Mouse (Mus musculus) A20 (cell line): ENCODE measurements around the gene Rarres2.
A peak's percentile ranks its signal among the peaks of the same experiment; 100 is the strongest.
"Not testable (repeated sequence)": the region's sequence is repeated elsewhere in the genome, so short reads cannot be mapped to it uniquely, and the experiment has no call there.

Source experiments
- DNase-seq: peaks from one replicate; pipeline ENCODE4 v3.0.0-alpha.2; 2011; ENCODE audit warnings: low read depth, low spot score

Rarres2 gene

DNA sequence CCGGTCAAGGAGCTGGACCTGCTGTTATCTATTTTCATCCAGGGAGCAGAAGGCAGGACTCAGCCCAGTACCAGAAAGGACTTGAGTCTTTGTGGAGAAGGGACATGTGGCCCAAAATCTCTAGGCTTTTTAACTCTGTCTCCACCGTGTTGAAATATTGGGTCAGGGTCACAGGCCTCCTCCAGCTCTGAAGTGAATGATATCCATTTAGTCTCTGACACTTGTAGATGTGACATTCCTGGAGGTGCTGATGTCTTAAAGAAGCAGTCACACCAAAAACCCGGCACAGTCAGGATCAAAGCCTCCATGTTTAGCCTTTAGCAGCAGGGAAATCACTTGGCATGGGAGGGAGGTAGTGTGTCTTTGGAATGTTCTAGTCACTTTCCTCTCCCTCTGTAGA, 31.9 kb downstream of the Rarres2 start:
- DNase-seq = no peak

DNA sequence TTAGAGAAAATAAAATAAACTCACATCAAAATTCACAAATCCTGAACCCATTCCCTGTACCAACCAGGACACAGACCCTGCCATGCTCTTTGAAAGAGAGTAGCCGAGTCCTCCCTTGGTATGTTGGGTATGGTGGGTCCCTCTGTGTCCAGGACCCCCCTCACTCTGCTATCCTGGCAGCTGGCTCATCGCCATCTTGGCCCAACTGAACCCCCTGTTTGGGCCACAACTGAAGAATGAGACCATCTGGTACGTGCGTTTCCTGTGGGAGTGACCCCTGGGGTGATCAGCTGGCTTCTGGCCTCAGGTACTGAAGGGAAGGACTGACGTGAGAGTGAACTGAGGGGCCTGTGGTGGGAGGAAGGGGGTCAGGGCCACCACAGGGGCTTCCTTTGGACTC, 32.7 kb downstream of the Rarres2 start:
- no peak for DNase-seq

DNA sequence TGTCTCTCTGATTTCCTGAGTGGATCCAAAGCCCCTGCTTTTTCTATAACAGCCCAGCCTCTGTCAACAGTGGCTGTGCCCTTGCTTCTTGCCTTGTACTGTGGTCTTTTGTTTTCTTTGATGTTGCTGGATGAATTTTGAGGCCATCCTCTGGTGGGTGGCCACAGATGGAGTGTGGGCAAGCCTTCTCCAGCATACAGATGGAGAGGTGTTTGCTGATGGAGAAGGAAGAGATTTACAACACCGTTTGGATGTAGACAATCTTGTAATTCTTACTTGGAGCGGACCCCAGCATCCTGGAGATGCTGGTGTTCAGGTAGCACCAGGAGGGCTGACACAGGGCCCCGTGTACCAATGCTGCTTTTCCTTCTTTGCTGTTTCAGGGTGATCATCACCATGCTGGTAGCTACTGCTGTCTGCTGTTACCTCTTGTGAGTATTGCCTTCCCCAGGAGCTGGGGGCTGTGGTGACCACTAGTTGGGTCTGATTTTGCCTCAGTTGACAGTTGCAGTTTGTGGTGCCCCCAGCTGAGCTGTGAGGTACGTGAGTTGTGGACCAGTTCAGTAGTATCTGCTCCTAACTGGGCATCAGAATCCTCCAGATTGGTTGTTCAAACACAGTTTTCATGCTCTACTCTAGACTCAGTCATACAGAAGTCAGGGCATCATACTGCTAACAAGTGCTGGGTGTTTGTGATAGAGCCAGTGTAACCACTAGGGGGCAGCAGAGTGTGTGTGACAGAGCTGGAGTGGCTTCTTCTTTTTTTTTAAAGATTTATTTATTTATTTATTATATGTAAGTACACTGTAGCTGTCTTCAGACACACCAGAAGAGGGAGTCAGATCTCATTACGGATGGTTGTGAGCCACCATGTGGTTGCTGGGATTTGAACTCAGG, 33.5 kb downstream of the Rarres2 start:
- DNase-seq = peak; percentile 79

DNA sequence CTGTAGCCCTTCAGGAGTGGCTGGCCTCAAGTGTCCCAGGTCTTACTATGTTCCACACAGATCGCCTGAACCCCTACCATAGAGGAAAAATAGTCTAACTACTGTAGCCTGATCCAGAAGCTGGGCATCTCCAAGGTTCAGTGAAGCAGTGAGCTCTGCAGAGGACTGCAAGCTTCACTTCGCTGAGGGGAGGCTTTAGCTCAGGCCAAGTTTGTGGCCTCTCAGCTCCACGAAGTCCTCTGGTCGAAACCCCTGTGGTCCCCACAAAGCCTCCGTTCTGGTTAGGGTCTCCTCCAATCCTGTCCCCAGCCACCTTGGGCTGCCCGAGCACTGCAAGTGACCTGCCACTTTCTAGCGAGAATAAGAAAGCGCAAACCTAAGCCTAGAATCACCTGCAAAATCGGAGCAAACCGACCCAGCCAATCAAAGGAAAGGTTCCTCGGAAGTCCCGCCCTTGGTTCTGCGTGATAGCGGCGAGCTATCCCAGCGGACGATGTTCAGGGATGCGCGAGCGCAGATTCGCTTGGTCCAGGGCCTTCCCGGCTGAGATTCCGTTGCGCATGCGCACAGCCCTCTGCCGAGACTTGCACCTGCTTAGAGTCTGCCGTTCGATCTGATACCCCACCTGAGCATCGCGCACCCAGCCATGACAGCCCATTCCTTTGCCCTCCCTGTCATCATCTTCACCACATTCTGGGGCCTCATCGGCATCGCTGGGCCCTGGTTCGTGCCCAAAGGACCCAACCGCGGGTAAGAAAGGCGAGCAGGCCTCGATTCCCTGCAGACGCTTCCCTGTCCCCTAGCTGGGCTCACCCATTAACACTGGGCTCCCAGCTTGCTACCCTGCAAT, 35.3 kb downstream of the Rarres2 start, which contains the start of gene Atp6v0e2:
TSS of gene Atp6v0e2 (plus strand) at position 511 of the 850 bp plus-strand sequence.
- peak; percentile 83 for DNase-seq

DNA sequence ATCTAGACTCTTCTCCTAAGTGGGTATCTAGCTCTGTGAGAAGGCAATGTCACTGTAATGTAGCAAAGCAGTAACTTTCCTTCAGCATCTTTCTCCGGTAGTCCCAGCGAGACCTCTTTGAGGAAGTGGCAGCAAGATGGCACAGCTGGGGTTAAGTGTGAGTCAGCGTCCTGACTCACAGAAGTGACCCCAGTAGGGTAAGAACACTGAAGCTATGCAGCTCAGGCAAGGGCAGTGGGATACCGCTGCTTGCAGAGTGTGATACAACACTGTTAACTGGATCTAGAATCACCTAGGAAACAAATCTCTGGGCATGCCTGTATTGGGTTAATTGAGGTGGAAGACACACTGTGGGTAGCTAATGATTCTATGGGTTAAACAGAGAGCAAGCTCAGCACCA, 36.5 kb downstream of the Rarres2 start:
- DNase-seq = no peak

DNA sequence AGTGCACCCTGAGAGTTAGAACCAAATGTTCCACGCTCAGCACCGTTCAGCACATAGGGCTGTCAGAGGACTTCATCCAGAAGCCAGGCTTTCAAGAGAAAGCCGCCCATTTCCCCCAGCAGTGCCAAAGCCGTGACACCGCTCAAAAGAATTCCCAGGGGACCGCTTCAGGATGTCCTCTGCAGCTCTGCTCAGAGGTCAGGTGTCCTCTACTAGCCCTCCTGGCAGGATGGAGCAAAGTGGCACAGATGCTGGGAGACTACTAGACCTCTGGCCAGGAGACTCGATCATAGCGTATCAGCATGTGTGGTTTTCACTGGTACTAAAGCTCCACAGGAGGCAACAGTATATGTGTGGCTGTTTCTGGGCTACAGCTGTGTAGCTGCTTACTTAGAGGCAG, 37.7 kb downstream of the Rarres2 start:
- no peak for DNase-seq

DNA sequence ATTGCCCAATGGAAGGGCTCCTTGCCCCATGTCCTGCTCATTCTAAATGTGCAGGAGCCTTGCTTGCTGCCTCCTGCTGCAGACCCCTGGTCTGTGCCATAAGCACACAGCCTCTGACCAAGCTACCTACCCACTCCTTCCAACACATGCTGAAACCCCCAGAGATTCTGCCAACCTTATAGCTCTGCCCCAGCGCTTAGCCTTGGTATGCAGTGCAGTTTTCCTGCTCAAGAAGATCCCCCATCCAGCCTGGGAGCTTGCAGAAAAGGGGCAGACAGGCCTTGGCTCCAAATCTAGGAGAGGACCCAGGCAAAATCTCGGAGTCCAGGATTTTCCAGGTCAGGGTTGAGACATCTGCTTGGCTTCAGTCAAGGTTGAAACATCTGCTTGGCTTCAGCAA, 39.1 kb downstream of the Rarres2 start:
- no peak for DNase-seq

DNA sequence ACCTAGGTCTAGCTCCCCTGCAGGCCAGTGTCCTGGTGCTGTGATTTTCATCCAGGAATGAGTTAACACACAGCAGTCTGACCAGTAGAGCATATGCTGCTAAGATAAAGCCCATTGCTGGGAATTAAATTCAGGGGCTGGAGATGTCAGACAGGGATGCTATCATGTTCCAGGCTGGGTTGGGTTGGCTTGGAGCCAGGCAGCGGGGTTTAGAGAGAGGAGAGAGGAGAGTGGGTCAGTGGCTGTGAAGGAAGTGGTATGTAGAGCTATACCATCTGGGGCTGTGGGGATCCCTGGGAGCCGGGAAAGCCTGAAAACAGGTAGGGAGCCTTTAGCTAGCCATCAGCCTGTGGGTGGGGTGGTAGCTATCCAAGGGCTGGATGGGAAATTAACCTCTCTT, 41.7 kb downstream of the Rarres2 start:
- no peak for DNase-seq

DNA sequence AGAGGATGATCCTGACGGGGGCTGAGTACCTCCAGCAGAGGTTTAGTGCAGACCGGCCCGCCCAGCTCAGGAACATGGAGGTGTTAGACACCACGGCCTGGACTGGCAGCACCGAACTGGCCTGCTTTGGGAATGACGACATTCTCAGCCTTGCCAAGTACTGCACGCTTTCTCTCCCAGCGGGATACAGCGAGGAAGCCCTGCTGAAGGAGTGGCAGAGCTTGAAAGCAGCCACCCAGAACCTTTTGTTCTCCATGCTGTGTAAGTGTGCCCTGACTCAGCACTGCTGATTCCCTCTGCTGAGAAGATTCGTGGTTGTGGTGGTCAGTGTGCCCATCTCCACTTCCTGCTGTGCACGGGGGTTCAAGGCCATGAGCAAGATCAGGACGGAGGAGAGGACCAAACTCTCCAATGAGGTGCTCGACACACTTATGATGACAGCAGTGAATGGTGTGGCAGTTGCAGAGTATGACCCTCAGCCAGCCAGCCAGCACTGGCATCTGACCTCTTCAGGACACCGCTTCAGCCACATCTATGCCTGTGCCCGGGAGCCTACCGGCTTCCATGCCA, 42.6 kb downstream of the Rarres2 start:
- no peak for DNase-seq

DNA sequence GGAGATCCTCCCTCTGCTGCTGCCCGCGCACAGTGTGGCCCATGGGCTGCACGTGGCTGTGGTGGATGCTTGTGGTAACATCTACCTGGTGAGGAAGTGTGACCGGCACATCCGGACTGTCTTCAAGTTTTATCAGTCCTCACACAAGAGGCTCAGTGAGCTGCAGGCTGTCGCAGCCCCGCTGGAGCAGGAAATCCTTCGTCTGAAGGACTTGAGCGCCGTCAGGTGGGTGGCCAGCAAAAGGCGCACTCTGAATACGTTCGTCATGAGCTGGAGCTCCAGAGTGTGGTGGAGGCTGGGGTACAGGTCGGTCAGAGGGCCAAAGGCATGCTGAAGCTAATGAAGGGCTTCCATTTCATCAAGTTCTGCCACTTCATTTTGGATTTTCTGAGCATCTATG, 43.3 kb downstream of the Rarres2 start:
- no peak for DNase-seq

DNA sequence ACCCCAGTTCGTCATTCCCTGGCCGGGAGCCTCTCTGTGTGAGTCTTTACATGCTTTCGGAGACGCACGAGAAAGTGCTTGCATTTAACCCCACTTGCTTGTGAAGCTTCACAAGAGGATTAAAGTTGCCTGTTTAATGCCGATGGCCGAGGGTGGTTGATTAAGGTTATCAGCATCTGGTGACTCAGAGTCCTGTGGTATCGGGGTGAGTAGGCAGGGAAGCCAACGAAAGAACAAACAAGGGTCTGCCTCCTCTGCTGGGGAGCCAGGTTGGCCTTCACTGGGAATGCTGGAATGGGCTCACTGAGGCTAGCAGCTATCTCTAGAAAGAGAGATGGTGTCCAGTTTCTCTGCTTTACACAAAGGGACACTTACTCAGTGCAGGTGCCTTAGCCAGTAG, 44.7 kb downstream of the Rarres2 start:
- DNase-seq = no peak

DNA sequence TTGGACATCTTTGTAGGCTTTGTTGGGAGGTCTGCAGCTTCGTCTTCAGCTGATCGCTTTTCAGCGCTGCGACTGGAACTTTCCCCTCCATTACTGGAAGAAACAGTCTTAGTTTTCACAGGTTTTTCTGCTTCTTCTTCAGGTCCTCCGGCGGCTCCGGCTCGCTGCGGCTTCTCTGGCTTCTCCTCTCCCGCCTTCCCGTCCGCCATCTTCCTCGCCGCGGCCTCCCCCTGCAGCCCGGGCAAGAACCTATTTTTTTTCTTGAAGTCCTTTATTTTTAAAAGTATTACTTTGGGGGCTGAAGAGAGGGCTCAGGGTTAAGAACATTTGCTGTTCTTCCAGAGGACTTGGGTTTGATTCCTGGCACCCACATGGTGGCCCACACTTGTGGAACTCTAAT, 47.7 kb downstream of the Rarres2 start:
- not testable (repeated sequence) for DNase-seq
